Mouse (Mus musculus) CH12.LX (cell line): ENCODE data around the gene Ankrd53.
"Not testable (repeated sequence)": the region's sequence is repeated elsewhere in the genome, so short reads cannot be mapped to it uniquely, and the experiment has no call there.

ENCODE experiments used
- CHD1 ChIP-seq: IDR thresholded peaks from 2 replicates; pipeline ENCODE4 v1.6.1; 2012; ENCODE audit warnings: low read depth, low read length, improper control_type of control experiment, inconsistent platforms
- CTCF ChIP-seq, 2 experiments: IDR thresholded peaks in 1 of 2; conservative IDR thresholded peaks in 1 of 2; 2 replicates each; pipeline ENCODE4 v1.5.1; 2011 to 2012; ENCODE audit warnings: low read depth in 2 of 2, low read length in 2 of 2, improper control_type of control experiment in 1 of 2, inconsistent platforms in 1 of 2, mild to moderate bottlenecking in 1 of 2, moderate library complexity in 1 of 2
- EP300 ChIP-seq: IDR thresholded peaks from 2 replicates; pipeline ENCODE4 v1.6.1; 2011; ENCODE audit warnings: low read length, improper control_type of control experiment
- JUND ChIP-seq: conservative IDR thresholded peaks from 2 replicates; pipeline ENCODE4 v1.6.1; 2011; ENCODE audit warnings: low read depth, low read length, improper control_type of control experiment
- MAX ChIP-seq: IDR thresholded peaks from 2 replicates; pipeline ENCODE4 v1.6.1; 2011; ENCODE audit warnings: low read length, improper control_type of control experiment
- POLR2A ChIP-seq: IDR thresholded peaks from 2 replicates; pipeline ENCODE4 v1.6.1; 2011; ENCODE audit warnings: low read depth, mild to moderate bottlenecking, improper control_type of control experiment, low read length
- SIN3A ChIP-seq: IDR thresholded peaks from 2 replicates; pipeline ENCODE4 v1.6.1; 2012; ENCODE audit warnings: low read length, improper control_type of control experiment, inconsistent platforms
- TCF12 ChIP-seq: IDR thresholded peaks from 2 replicates; pipeline ENCODE4 v1.6.1; 2014; ENCODE audit warnings: low read depth, mild to moderate bottlenecking, inconsistent platforms, low read length, improper control_type of control experiment
- ZC3H11A ChIP-seq: IDR thresholded peaks from 2 replicates; pipeline ENCODE4 v1.6.1; 2012; ENCODE audit warnings: low read depth, mild to moderate bottlenecking, inconsistent platforms, low read length, improper control_type of control experiment

DNA sequence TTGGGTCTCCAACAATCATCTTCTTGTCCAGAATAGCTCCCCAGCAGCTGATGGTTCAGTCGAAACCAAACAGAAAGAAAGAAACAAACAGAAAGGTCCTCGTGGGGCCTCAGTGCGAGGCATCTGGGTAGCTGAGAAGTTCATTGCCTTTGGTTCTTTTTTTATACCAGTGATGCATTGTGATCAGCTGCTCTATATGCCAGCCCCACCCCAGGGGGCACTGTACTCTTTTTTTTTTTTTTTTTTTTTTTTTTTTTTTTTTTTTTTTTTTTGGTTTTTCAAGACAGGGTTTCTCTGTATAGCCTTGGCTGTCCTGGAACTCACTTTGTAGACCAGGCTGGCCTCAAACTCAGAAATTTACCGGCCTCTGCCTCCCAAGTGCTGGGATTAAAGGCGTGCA is 28.1 kb downstream of the Ankrd53 start:
- not testable (repeated sequence) for TF ChIP-seq JUND; POLR2A; TCF12; CTCF (conservative IDR thresholded peaks at IDR 0.05 in 1 of 2, IDR thresholded peaks at IDR 0.05 in 1 of 2; ENCODE audit: low read depth in 2 of 2, low read length in 2 of 2); MAX; ZC3H11A; CHD1; SIN3A; EP300
